Mouse (Mus musculus): Measurements from ENCODE around the gene Setd3. TPM values are rescaled to one million over a fixed set of nuclear protein-coding genes. Genes with fewer than 3 reads are reported as not detected.
"Not testable (repeated sequence)": the region's sequence is repeated elsewhere in the genome, so short reads cannot be mapped to it uniquely, and the experiment has no call there.

Gene Setd3
- polyA plus RNA-seq, 1 experiment, result 38.5 TPM

DNA sequence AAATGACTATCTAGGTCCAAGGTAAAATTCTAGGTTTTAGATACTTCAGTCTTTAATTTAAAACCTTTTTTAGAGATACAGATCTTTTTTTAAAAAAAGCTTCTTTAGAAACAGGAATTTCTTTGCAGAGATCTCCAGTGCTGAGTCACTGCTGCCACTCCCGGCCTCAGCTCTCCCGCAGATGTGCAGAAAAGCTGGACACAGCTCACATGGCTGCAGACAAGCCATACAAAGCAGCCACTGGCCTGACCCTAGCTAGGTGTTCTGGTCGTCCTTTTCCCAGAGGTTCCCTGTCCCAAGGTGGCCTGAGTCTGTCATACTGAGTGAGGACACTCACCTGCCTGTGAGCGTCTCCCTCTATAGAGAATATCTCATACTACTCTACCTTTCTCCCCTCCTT lies 69.4 kb downstream of the Setd3 start:
- H3K4me1 ChIP-seq (ENCODE audit: control insufficient read depth, insufficient read depth, low read length), result no peaks in the 10 kb centered on the region
- no peak overlapping the region for H3K4me3 ChIP-seq (ENCODE audit: insufficient read depth, low read depth, low read length)
- 68% methylated on average over 4 of the region's 4 CpGs for WGBS
- TF ChIP-seq CTCF (conservative IDR thresholded peaks at IDR 0.05; ENCODE audit: insufficient read depth, insufficient read length, low read depth, low read length), result no peak
- TF ChIP-seq POLR2A (IDR thresholded peaks at IDR 0.05; ENCODE audit: low read depth, low read length), result no peak
- H3K27me3 ChIP-seq (replicated peaks; ENCODE audit: control insufficient read depth, insufficient read depth, low read length), result no peaks in the 10 kb centered on the region
- no peak overlapping the region for H3K27ac ChIP-seq (ENCODE audit: insufficient read depth, low read depth, low read length)
- DNase-seq, result no peak
- H3K36me3 ChIP-seq (ENCODE audit: control insufficient read depth, insufficient read depth, low read length), result peaks cover 2% of the 10 kb centered on the region; the same call in 1 of the 2 replicates

DNA sequence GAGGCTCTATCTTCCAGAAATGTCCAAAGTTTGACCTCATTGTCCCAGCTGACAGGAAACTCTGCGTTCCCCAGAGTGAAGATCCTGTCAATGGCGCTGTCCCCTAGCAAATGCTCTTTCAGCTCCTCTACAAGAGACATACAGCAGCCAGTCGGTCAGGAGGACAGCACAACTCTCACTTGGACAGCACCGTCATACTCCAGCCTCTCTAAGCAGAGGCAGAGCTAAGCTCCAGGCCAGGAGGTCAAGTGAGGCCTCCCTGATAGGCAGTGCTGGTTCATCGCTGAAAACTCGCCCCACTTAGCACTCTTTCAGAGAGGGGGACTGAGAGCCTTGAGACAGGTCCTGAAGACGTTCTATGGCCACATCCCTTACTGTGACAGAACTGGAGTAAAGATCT lies 70.5 kb downstream of the Setd3 start:
- 73% methylated on average over 7 of the region's 7 CpGs for WGBS
- H3K27ac ChIP-seq (ENCODE audit: insufficient read depth, low read depth, low read length); H3K4me1 ChIP-seq (ENCODE audit: control insufficient read depth, insufficient read depth, low read length); DNase-seq; H3K27me3 ChIP-seq (replicated peaks; ENCODE audit: control insufficient read depth, insufficient read depth, low read length); H3K36me3 ChIP-seq (ENCODE audit: control insufficient read depth, insufficient read depth, low read length); H3K4me3 ChIP-seq (ENCODE audit: insufficient read depth, low read depth, low read length): not testable (repeated sequence)

DNA sequence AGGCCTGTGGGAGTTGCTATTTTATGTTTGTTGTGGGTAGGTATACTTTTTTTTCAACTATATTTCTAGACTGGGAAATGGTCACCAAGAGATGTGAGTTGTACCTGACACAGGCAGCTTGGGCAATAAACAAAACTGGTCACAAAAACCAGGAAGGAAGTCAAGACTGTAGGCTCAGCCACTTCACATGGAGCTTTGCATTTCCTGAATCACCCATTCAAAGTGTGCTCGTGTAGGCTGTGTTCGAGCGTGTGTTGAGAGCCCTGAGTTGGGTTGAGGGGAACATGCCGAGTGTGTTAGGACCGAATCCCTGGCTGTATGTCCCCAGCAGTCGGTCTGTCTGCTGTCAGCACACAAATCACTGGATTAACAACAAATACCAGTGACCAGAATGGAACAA lies 75.8 kb downstream of the Setd3 start:
- Histone ChIP-seq H3K36me3 (ENCODE audit: control insufficient read depth, insufficient read depth, low read length) (no peaks in the 10 kb centered on the region), H3K4me1 (ENCODE audit: control insufficient read depth, insufficient read depth, low read length) (peaks cover 2% of the 10 kb centered on the region; the same call in 1 of the 2 replicates)
- 59% methylated on average over 6 of the region's 6 CpGs for WGBS

GRCm38 (mm10) chr12:108102119-108102518 lies 77.0 kb downstream of the Setd3 start:
- H3K4me3 ChIP-seq (ENCODE audit: insufficient read depth, low read depth, low read length), result no peak overlapping the region
- TF ChIP-seq POLR2A (IDR thresholded peaks at IDR 0.05; ENCODE audit: low read depth, low read length) (no peak), CTCF (conservative IDR thresholded peaks at IDR 0.05; ENCODE audit: insufficient read depth, insufficient read length, low read depth, low read length) (no peak)

More for the DNA sequence above, 75.8 kb downstream of the Setd3 start:
- no peak for DNase-seq
- no peak for TF ChIP-seq POLR2A (IDR thresholded peaks at IDR 0.05; ENCODE audit: low read depth, low read length)
- no peak for TF ChIP-seq CTCF (conservative IDR thresholded peaks at IDR 0.05; ENCODE audit: insufficient read depth, insufficient read length, low read depth, low read length)
- H3K27me3 ChIP-seq (replicated peaks; ENCODE audit: control insufficient read depth, insufficient read depth, low read length), result no peaks in the 10 kb centered on the region
- H3K4me3 ChIP-seq (ENCODE audit: insufficient read depth, low read depth, low read length), result no peak overlapping the region
- no peak overlapping the region for H3K27ac ChIP-seq (ENCODE audit: insufficient read depth, low read depth, low read length)

DNA sequence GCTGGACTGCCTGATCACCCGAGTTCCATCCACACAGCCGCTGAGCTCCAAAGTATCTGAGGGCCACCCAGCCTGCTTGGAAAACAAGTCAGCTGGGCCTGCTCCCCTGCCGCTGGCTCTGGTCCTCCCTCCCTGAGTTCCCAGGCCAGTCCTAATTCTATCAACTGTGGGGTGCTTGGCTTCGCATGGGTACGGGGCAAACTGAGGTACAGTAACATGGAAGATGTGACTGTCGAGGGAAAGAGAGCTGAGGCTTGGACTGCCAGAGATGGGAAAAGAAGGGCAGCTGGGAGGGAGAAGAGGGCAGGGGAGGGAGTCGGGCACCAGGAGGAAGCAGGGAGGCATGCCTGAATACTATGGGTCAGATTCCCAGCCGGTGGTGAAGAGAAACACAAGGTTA lies 78.9 kb downstream of the Setd3 start:
- Histone ChIP-seq H3K36me3 (ENCODE audit: control insufficient read depth, insufficient read depth, low read length) (no peaks in the 10 kb centered on the region), H3K27ac (ENCODE audit: insufficient read depth, low read depth, low read length) (no peak overlapping the region), H3K27me3 (replicated peaks; ENCODE audit: control insufficient read depth, insufficient read depth, low read length) (no peaks in the 10 kb centered on the region), H3K4me1 (ENCODE audit: control insufficient read depth, insufficient read depth, low read length) (peaks cover 2% of the 10 kb centered on the region; the same call in 1 of the 2 replicates), H3K4me3 (ENCODE audit: insufficient read depth, low read depth, low read length) (no peak overlapping the region)
- 75% methylated on average over 8 of the region's 8 CpGs for WGBS
- TF ChIP-seq CTCF (conservative IDR thresholded peaks at IDR 0.05; ENCODE audit: insufficient read depth, insufficient read length, low read depth, low read length) (no peak), POLR2A (IDR thresholded peaks at IDR 0.05; ENCODE audit: low read depth, low read length) (no peak)
- no peak for DNase-seq

More at GRCm38 (mm10) chr12:108102119-108102518, 77.0 kb downstream of the Setd3 start:
- no peaks in the 10 kb centered on the region for H3K27me3 ChIP-seq (replicated peaks; ENCODE audit: control insufficient read depth, insufficient read depth, low read length)
- no peak for DNase-seq
- peaks cover 2% of the 10 kb centered on the region; the same call in 1 of the 2 replicates for H3K4me1 ChIP-seq (ENCODE audit: control insufficient read depth, insufficient read depth, low read length)
- WGBS, result 70% methylated on average over 2 of the region's 2 CpGs
- no peak overlapping the region for H3K27ac ChIP-seq (ENCODE audit: insufficient read depth, low read depth, low read length)
- no peaks in the 10 kb centered on the region for H3K36me3 ChIP-seq (ENCODE audit: control insufficient read depth, insufficient read depth, low read length)

DNA sequence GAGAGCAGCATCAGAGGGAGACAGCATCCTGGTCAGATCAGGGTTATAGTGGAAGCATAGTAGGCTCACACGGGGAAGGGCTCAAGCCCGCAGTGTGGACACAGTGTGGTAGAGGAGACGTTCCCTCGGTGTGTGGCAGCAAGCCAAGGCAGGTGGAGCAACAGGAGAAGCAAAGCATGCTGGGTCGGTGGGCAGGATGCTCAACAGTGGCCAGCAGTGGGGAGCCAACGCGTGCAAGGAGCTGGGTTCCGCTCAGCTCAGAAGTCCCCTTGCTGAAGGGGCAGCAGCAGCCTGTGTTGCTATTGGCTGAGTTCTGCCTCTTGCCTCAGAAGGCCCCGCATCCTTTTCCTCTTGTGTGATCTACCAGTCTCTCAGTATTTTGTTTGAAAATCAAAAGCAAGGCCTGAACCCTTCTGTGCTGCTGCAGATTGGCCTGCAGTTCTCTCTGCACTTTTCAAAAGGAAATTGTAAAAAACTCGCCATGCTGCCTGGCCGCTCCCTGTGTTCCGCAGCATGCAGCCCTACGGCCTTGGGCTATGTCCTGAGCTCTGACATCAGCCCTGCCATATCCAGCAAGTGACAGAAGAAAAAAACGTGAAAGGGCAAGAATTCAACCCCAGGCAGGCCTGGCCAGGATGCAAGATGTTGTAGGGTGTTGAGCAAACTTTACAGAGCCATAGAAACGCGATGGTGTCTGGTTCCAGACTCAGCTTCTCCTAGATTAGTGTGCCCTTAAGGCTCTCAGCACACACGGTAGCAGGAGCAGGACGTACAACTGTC lies 80.7 kb downstream of the Setd3 start:
- Histone ChIP-seq H3K4me1 (ENCODE audit: control insufficient read depth, insufficient read depth, low read length) (peaks cover 1% of the 10 kb centered on the region; the same call in 1 of the 2 replicates), H3K4me3 (ENCODE audit: insufficient read depth, low read depth, low read length) (no peak overlapping the region), H3K36me3 (ENCODE audit: control insufficient read depth, insufficient read depth, low read length) (no peaks in the 10 kb centered on the region), H3K27ac (ENCODE audit: insufficient read depth, low read depth, low read length) (no peak overlapping the region), H3K27me3 (replicated peaks; ENCODE audit: control insufficient read depth, insufficient read depth, low read length) (no peaks in the 10 kb centered on the region)
- TF ChIP-seq POLR2A (IDR thresholded peaks at IDR 0.05; ENCODE audit: low read depth, low read length), result no peak
- TF ChIP-seq CTCF (conservative IDR thresholded peaks at IDR 0.05; ENCODE audit: insufficient read depth, insufficient read length, low read depth, low read length), result no peak
- no peak for DNase-seq
- 66% methylated on average over 18 of the region's 18 CpGs for WGBS

- TF ChIP-seq POLR2A (IDR thresholded peaks at IDR 0.05; ENCODE audit: low read depth, low read length) (no peak), CTCF (conservative IDR thresholded peaks at IDR 0.05; ENCODE audit: insufficient read depth, insufficient read length, low read depth, low read length) (no peak)
- H3K27me3 ChIP-seq (replicated peaks; ENCODE audit: control insufficient read depth, insufficient read depth, low read length), result no peaks in the 10 kb centered on the region
- DNase-seq, result no peak
- no peaks in the 10 kb centered on the region for H3K4me1 ChIP-seq (ENCODE audit: control insufficient read depth, insufficient read depth, low read length)
- WGBS, result 94% methylated on average over 8 of the region's 8 CpGs
- H3K27ac ChIP-seq (ENCODE audit: insufficient read depth, low read depth, low read length), result no peak overlapping the region
- H3K36me3 ChIP-seq (ENCODE audit: control insufficient read depth, insufficient read depth, low read length), result no peaks in the 10 kb centered on the region
- no peak overlapping the region for H3K4me3 ChIP-seq (ENCODE audit: insufficient read depth, low read depth, low read length)
These were observed 81.5 kb downstream of the Setd3 start for GRCm38 (mm10) chr12:108097643-108098042.
